12 mouse cellular contexts compared by ENCODE assay signal in genomic region chr19:16784879-16785278, GRCm38 (mm10). TPM values are rescaled to one million over a fixed set of nuclear protein-coding genes. Genes with fewer than 3 reads are reported as not detected.
DNase-seq lines count a peak whose midpoint lies in the region; ATAC-seq and TF ChIP-seq lines count a peak whose summit lies in the region.
"Had no signal": no experiment of that assay in that cellular context is flagged by ENCODE, and none has a peak within 500 bp of the region (broad histone marks: within the 10 kb centered on the region; RNA-seq: fewer than 3 reads in every experiment).

No protein-coding gene starts in this region.

- H3K4me2 ChIP-seq in heart, postnatal 0 days (ENCODE audit: low read depth, low read length) = no peak overlapping the region
- H3K4me2 ChIP-seq in heart, embryonic 12.5 days = no peak overlapping the region
- H3K4me2 ChIP-seq in lung, postnatal 0 days (replicated peaks; ENCODE audit: low read depth, low read length) = no peak overlapping the region
- no peak overlapping the region for H3K4me2 ChIP-seq in embryonic facial prominence, embryonic 14.5 days (ENCODE audit: low read depth, low read length)
- H3K4me2 ChIP-seq: embryonic facial prominence, embryonic 12.5 days; neural tube, embryonic 12.5 days had no signal

- H3K27me3 ChIP-seq in heart, postnatal 0 days (ENCODE audit: control insufficient read depth, insufficient read depth, low read length) = peaks cover 5% of the 10 kb centered on the region; the same call in 1 of the 2 replicates
- peaks cover 14% of the 10 kb centered on the region; the same call in 1 of the 2 replicates for H3K27me3 ChIP-seq in heart, embryonic 12.5 days (replicated peaks)
- no peaks in the 10 kb centered on the region for H3K27me3 ChIP-seq in lung, postnatal 0 days (replicated peaks; ENCODE audit: insufficient read depth, low read length)
- peaks cover 7% of the 10 kb centered on the region for H3K27me3 ChIP-seq in embryonic facial prominence, embryonic 14.5 days (replicated peaks; ENCODE audit: control insufficient read depth, insufficient read depth, low read length)

- TF ChIP-seq CTCF in heart, postnatal 0 days (IDR thresholded peaks at IDR 0.05; ENCODE audit: low read depth) = peak; percentile 59
- TF ChIP-seq CTCF in lung, postnatal 0 days (IDR thresholded peaks at IDR 0.05) = peak; percentile 68

- no peak for TF ChIP-seq EP300 in heart, postnatal 0 days (IDR thresholded peaks at IDR 0.05; ENCODE audit: low read depth)
- TF ChIP-seq EP300 in lung, postnatal 0 days (IDR thresholded peaks at IDR 0.05) = no peak

- no peak overlapping the region for H3K4me3 ChIP-seq in heart, postnatal 0 days (ENCODE audit: low read depth, low read length)
- H3K4me3 ChIP-seq in heart, embryonic 12.5 days = no peak overlapping the region
- H3K4me3 ChIP-seq in lung, postnatal 0 days (ENCODE audit: low read depth, low read length) = no peak overlapping the region
- H3K4me3 ChIP-seq in embryonic facial prominence, embryonic 14.5 days (ENCODE audit: low read depth, low read length) = no peak overlapping the region
- H3K4me3 ChIP-seq: embryonic facial prominence, embryonic 12.5 days; neural tube, embryonic 12.5 days had no signal

- H3K27ac ChIP-seq in heart, postnatal 0 days (ENCODE audit: low read depth) = no peak overlapping the region
- H3K27ac ChIP-seq in heart, embryonic 12.5 days (ENCODE audit: poor library complexity, severe bottlenecking) = no peak overlapping the region
- no peak overlapping the region for H3K27ac ChIP-seq in lung, postnatal 0 days (ENCODE audit: low read length)
- no peak overlapping the region for H3K27ac ChIP-seq in embryonic facial prominence, embryonic 14.5 days (replicated peaks; ENCODE audit: low read depth, low read length)
- H3K27ac ChIP-seq: embryonic facial prominence, embryonic 12.5 days; neural tube, embryonic 12.5 days had no signal

- DNase-seq in heart, postnatal 0 days (ENCODE audit: low spot score) = peak; percentile 57
- DNase-seq in lung, postnatal 0 days (ENCODE audit: low spot score) = peak; percentile 75
- no peak for DNase-seq in lung, adult 18-20 months
- DNase-seq in MN1 (ENCODE audit: low spot score) = peak; percentile 45
- DNase-seq in embryonic facial prominence, embryonic 14.5 days (ENCODE audit: low spot score) = peak; percentile 67
- no peak for DNase-seq in cerebellum, adult 8-10 months
- DNase-seq: right cerebral cortex, postnatal 4 days; thymus, adult 2 months had no signal

- 0 out of 2 replicates have a peak, but pooled peaks cover 1% of the 10 kb centered on the region for H3K4me1 ChIP-seq in heart, postnatal 0 days (ENCODE audit: control insufficient read depth, insufficient read depth)
- no peaks in the 10 kb centered on the region for H3K4me1 ChIP-seq in heart, embryonic 12.5 days (replicated peaks)
- H3K4me1 ChIP-seq in lung, postnatal 0 days (ENCODE audit: insufficient read depth, low read depth, low read length) = peaks cover 4% of the 10 kb centered on the region; the same call in 1 of the 2 replicates
- peaks cover 6% of the 10 kb centered on the region; the same call in 1 of the 2 replicates for H3K4me1 ChIP-seq in embryonic facial prominence, embryonic 14.5 days (ENCODE audit: control insufficient read depth, insufficient read depth, low read length)
- H3K4me1 ChIP-seq: embryonic facial prominence, embryonic 12.5 days; neural tube, embryonic 12.5 days had no signal

- WGBS in heart, postnatal 0 days = 14% methylated on average over 3 of the region's 3 CpGs
- 21% methylated on average over 3 of the region's 3 CpGs for WGBS in heart, embryonic 12.5 days
- WGBS in lung, postnatal 0 days = 20% methylated on average over 3 of the region's 3 CpGs
- 24% methylated on average over 3 of the region's 3 CpGs for WGBS in embryonic facial prominence, embryonic 14.5 days

- H3K36me3 ChIP-seq in heart, postnatal 0 days (replicated peaks; ENCODE audit: control insufficient read depth, insufficient read depth, low read length) = no peaks in the 10 kb centered on the region
- no peaks in the 10 kb centered on the region for H3K36me3 ChIP-seq in heart, embryonic 12.5 days
- H3K36me3 ChIP-seq in lung, postnatal 0 days (ENCODE audit: insufficient read depth, low read length) = no peaks in the 10 kb centered on the region
- H3K36me3 ChIP-seq in embryonic facial prominence, embryonic 14.5 days (ENCODE audit: control insufficient read depth, insufficient read depth, low read length) = no peaks in the 10 kb centered on the region
- H3K36me3 ChIP-seq: embryonic facial prominence, embryonic 12.5 days; neural tube, embryonic 12.5 days had no signal

- no peak overlapping the region for H3K9ac ChIP-seq in heart, postnatal 0 days (replicated peaks; ENCODE audit: low read depth, low read length)
- no peak overlapping the region for H3K9ac ChIP-seq in heart, embryonic 12.5 days
- H3K9ac ChIP-seq in lung, postnatal 0 days (replicated peaks; ENCODE audit: low read depth) = no peak overlapping the region
- no peak overlapping the region for H3K9ac ChIP-seq in embryonic facial prominence, embryonic 14.5 days (ENCODE audit: low read depth, low read length)
- H3K9ac ChIP-seq: embryonic facial prominence, embryonic 12.5 days; neural tube, embryonic 12.5 days had no signal

- no peak for ATAC-seq in heart, postnatal 0 days (ENCODE audit: insufficient read depth, low read depth)
- ATAC-seq in heart, embryonic 12.5 days (ENCODE audit: insufficient number of reproducible peaks, low FRiP score) = no peak
- ATAC-seq in lung, postnatal 0 days = no peak
- no peak for ATAC-seq in embryonic facial prominence, embryonic 14.5 days (ENCODE audit: low read depth)
- ATAC-seq in frontal cortex, adult (ENCODE audit: low TSS enrichment) = no peak

- H3K9me3 ChIP-seq in heart, postnatal 0 days (replicated peaks; ENCODE audit: control insufficient read depth, low read length) = no peaks in the 10 kb centered on the region
- no peaks in the 10 kb centered on the region for H3K9me3 ChIP-seq in heart, embryonic 12.5 days (replicated peaks)
- H3K9me3 ChIP-seq in lung, postnatal 0 days (ENCODE audit: low read length) = no peaks in the 10 kb centered on the region
- no peaks in the 10 kb centered on the region for H3K9me3 ChIP-seq in embryonic facial prominence, embryonic 14.5 days (ENCODE audit: control insufficient read depth, low read length)
- H3K9me3 ChIP-seq: embryonic facial prominence, embryonic 12.5 days; neural tube, embryonic 12.5 days had no signal

RNA-seq across cellular contexts. Expression of gene Vps13a, which starts 4.1 kb away (rescaled TPM):
- 6.6 and 22.3 TPM in 2 replicates for total RNA-seq in heart, postnatal 0 days (2014; rRNA removed; ENCODE audit: low replicate concordance)
- polyA plus RNA-seq in heart, postnatal 0 days (2015; fragmentation: Nextera tagmentation; extraction: Ambion mirVana) = 5.9 and 6.2 TPM in 2 replicates
- 8.5 and 8.7 TPM in 2 replicates for polyA plus RNA-seq in heart, embryonic 12.5 days (2016; fragmentation: Nextera tagmentation; extraction: Ambion mirVana)
- polyA plus RNA-seq in lung, postnatal 0 days (2015; fragmentation: Nextera tagmentation; extraction: Ambion mirVana) = 8.2 and 10.6 TPM in 2 replicates
- 9.5 and 9.8 TPM in 2 replicates for polyA plus RNA-seq in embryonic facial prominence, embryonic 14.5 days (2014; fragmentation: Nextera tagmentation; extraction: Ambion mirVana)

Comparison
In these comparisons a context has a peak if more than half of its experiments do, and no peak if none do; other contexts are left out.
1. DNase-seq: peak in heart, postnatal 0 days (single experiment), lung, postnatal 0 days (single experiment), MN1 (single experiment) and embryonic facial prominence, embryonic 14.5 days (single experiment); none in lung, adult 18-20 months (0 of 2) and cerebellum, adult 8-10 months (single experiment).